Mouse (Mus musculus) embryonic facial prominence, embryonic 13.5 days (tissue): Measurements from ENCODE around the gene Krtap4-9. TPM values are rescaled to one million over a fixed set of nuclear protein-coding genes. Genes with fewer than 3 reads are reported as not detected.
"Not testable (repeated sequence)": the region's sequence is repeated elsewhere in the genome, so short reads cannot be mapped to it uniquely, and the experiment has no call there.

Source experiments
- ATAC-seq: fragments of 200-750 bp; cut with Nextera tagmentation; 2 replicates; pipeline ENCODE4 v1.8.0; 2017; ENCODE audit warnings: low read depth; ENCODE audit not compliant: insufficient number of reproducible peaks, insufficient read depth, low FRiP score, low TSS enrichment
- H3K27ac ChIP-seq: fragments of 300-500 bp; sonication (generic); 2 replicates; pipeline ENCODE4 v1.5.1; 2015; ENCODE audit warnings: moderate library complexity, mild to moderate bottlenecking, inconsistent platforms
- H3K27me3 ChIP-seq: fragments of 300-500 bp; sonication (generic); 2 replicates; pipeline ENCODE4 v1.6.1; 2015; ENCODE audit warnings: mild to moderate bottlenecking, inconsistent platforms
- H3K36me3 ChIP-seq: fragments of 300-500 bp; sonication (generic); 2 replicates; pipeline ENCODE4 v1.6.1; 2015; ENCODE audit warnings: mild to moderate bottlenecking, inconsistent platforms
- H3K4me1 ChIP-seq: fragments of 300-500 bp; sonication (generic); 2 replicates; pipeline ENCODE4 v1.6.1; 2015; ENCODE audit warnings: inconsistent platforms
- H3K4me2 ChIP-seq: fragments of 300-500 bp; sonication (generic); 2 replicates; pipeline ENCODE4 v1.6.1; 2015; ENCODE audit warnings: moderate library complexity, mild to moderate bottlenecking, inconsistent platforms
- H3K4me3 ChIP-seq: fragments of 300-500 bp; sonication (generic); 2 replicates; pipeline ENCODE4 v1.5.1; 2015; ENCODE audit warnings: mild to moderate bottlenecking, inconsistent platforms
- H3K9ac ChIP-seq: fragments of 300-500 bp; sonication (generic); 2 replicates; pipeline ENCODE4 v1.6.1; 2015; ENCODE audit warnings: mild to moderate bottlenecking, inconsistent platforms
- H3K9me3 ChIP-seq: fragments of 300-500 bp; sonication (generic); 2 replicates; pipeline ENCODE4 v1.6.1; 2016; ENCODE audit warnings: inconsistent platforms
- WGBS: fragments of 180-500 bp; shearing (Covaris S2); methylation state at CpG from one replicate; pipeline ENCODE4 v1.1.7; 2015; ENCODE audit warnings: mixed read lengths; 5-methylcytosine and 5-hydroxymethylcytosine counted together
- polyA plus RNA-seq: library from polyadenylated mRNA; unstranded; fragments of >200 nt; fragmentation: Nextera tagmentation; extraction: Ambion mirVana; gene quantifications from 2 replicates; pipeline ENCODE4 v1.2.1, GENCODE M21; 2015

The Krtap4-9 gene
- not detected in 2 replicates for polyA plus RNA-seq

GRCm38 (mm10) chr11:99784900-99785299, at the start of gene Krtap4-9:
TSS of gene Krtap4-9 (plus strand) at chr11:99785200.
- H3K27ac ChIP-seq, ATAC-seq, H3K4me3 ChIP-seq, H3K9ac ChIP-seq, H3K36me3 ChIP-seq, H3K9me3 ChIP-seq, H3K4me2 ChIP-seq, H3K4me1 ChIP-seq, H3K27me3 ChIP-seq: not testable (repeated sequence)

DNA sequence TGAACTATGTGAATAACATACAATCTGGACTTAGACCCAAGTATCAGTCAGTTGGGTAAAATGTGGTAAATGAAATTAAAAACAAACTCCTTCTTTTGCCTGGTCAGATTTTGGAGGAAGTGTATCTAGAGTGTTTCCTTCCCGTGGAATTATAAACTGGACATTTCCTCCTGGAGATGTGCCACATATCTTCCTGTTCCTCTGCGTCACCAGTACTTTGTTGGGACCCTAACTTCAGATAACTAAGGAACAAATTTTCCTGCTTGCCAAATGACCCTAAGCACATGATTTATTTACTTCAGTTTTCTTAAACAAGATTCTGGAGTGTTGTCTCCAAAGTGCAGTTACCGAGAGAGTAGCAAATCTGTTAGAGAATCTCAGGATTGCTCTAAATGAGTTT, 41.0 kb upstream of the Krtap4-9 start:
- Histone ChIP-seq H3K9me3 (no peaks in the 10 kb centered on the region), H3K9ac (no peak overlapping the region), H3K4me2 (no peak overlapping the region), H3K27ac (no peak overlapping the region), H3K4me3 (no peak overlapping the region), H3K27me3 (no peaks in the 10 kb centered on the region), H3K36me3 (no peaks in the 10 kb centered on the region), H3K4me1 (no peaks in the 10 kb centered on the region)
- WGBS = 90% methylated on average over 3 of the region's 3 CpGs
- ATAC-seq = no peak

DNA sequence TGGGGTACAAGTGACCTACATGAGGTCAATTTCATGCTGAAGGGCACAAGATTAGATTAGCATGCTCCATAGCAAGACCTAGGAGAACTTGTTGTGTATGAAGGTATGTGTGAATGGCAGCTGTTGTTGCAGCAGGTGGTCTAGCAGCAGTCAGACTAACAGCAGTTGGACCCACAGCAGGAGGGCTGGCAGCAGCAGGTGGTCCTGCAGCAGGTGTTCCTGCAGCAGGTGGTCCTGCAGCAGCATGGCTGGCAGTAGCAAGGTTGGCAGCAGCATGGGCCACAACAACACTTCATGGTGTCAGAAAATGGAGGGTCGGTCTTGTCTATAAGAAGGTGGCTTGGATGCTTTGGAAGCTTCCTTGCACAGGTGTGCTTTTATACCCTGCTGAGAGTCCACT, 26.1 kb upstream of the Krtap4-9 start:
- H3K36me3 ChIP-seq = no peaks in the 10 kb centered on the region
- H3K27ac ChIP-seq = no peak overlapping the region
- H3K4me2 ChIP-seq = no peak overlapping the region
- no peaks in the 10 kb centered on the region for H3K27me3 ChIP-seq
- 93% methylated on average over 1 of the region's 1 CpGs for WGBS
- H3K4me1 ChIP-seq = no peaks in the 10 kb centered on the region
- H3K4me3 ChIP-seq = no peak overlapping the region
- H3K9ac ChIP-seq = no peak overlapping the region
- no peak for ATAC-seq
- no peaks in the 10 kb centered on the region for H3K9me3 ChIP-seq

DNA sequence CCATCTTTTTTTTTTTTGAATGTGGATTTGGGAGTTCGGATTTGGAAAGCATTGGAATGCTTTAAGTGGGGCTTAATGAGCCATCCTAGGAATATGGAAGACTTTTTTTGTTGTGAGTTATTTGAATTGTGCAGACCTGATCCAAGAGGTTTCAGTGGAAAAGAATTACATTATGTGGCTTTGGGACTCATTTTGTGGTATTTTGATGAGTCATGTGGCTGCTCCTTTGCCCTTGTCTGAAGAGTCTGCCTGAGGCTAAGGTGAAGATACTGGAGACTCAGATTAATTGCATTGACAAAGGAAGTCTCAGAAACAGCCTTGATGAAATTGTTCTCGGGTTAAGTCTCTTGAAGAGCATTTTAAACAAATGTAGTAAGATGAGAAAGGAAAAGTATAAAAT, 16.6 kb upstream of the Krtap4-9 start:
- H3K9ac ChIP-seq = no peak overlapping the region
- no peak for ATAC-seq
- H3K4me1 ChIP-seq = no peaks in the 10 kb centered on the region
- WGBS = 51% methylated on average over 2 of the region's 2 CpGs
- no peak overlapping the region for H3K4me3 ChIP-seq
- no peaks in the 10 kb centered on the region for H3K27me3 ChIP-seq
- H3K27ac ChIP-seq = no peak overlapping the region
- H3K4me2 ChIP-seq = no peak overlapping the region
- H3K36me3 ChIP-seq = no peaks in the 10 kb centered on the region
- H3K9me3 ChIP-seq = no peaks in the 10 kb centered on the region

- H3K9me3 ChIP-seq, ATAC-seq, H3K4me3 ChIP-seq, H3K9ac ChIP-seq, H3K4me1 ChIP-seq, H3K36me3 ChIP-seq, H3K27me3 ChIP-seq, H3K4me2 ChIP-seq, H3K27ac ChIP-seq: not testable (repeated sequence)
These were observed 12.2 kb upstream of the Krtap4-9 start, which contains the start of gene Gm11595 for GRCm38 (mm10) chr11:99772813-99773212. TSS of gene Gm11595 (minus strand) at chr11:99772913.

GRCm38 (mm10) chr11:99778401-99778800, 6.6 kb upstream of the Krtap4-9 start:
- Histone ChIP-seq H3K4me2 (no peak overlapping the region), H3K27ac (no peak overlapping the region), H3K36me3 (no peaks in the 10 kb centered on the region), H3K9me3 (no peaks in the 10 kb centered on the region), H3K27me3 (no peaks in the 10 kb centered on the region), H3K4me1 (no peaks in the 10 kb centered on the region), H3K4me3 (no peak overlapping the region), H3K9ac (no peak overlapping the region)
- WGBS = 59% methylated on average over 7 of the region's 7 CpGs
- no peak for ATAC-seq

DNA sequence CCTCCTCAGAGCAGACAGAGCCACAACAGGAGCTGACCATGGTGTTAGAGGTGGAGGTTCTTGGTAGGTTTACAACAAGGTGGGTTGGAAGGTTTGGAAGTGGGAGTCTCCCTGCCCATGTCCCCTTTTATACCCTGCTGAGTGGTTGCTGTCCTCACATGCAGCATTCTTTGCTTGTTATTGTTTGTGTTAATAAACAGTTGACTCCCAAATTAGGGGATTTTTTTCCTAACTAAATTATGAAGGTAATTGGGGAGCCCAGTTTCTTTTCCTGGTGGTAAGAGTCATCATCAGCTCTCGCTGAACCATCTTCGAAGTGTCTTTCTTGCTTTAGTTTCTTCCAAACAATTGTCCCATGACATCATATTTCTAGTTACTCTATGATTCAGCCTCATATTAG, 4.4 kb upstream of the Krtap4-9 start, which contains the start of gene Krtap4-8:
TSS of gene Krtap4-8 (minus strand) at position 101 of the 400 bp plus-strand sequence.
- no peak for ATAC-seq
- no peak within 1 kb of the TSS for H3K27ac ChIP-seq
- WGBS = 97% methylated on average over 2 of the region's 2 CpGs

DNA sequence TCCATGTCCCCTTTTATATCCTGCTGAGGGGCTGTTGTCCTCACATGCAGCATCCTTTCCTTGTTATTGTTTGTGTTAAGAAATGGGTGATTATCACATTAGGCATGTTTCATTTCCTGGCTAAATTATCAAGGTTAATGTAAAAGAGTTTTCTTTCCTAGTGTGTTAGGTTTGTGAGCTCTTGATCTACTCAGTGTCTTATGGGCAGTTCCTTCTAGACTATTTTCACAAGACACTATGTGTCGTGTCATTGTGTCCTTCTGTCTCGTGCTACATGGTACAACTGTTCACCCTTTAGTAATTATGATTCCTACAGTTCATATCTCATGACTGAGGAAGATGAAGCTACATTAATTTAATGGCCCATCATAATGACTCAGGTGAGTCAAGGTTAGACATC, 8.4 kb downstream of the Krtap4-9 start, which contains the start of gene Gm11596:
TSS of gene Gm11596 (minus strand) at position 101 of the 400 bp plus-strand sequence.
- H3K4me3 ChIP-seq = no peak within 1 kb of the TSS
- 70% methylated on average over 2 of the region's 2 CpGs for WGBS
- H3K4me1 ChIP-seq = no peaks in the 10 kb centered on the region

More for the DNA sequence above, 4.4 kb upstream of the Krtap4-9 start, which contains the start of gene Krtap4-8:
- Histone ChIP-seq H3K4me1 (no peaks in the 10 kb centered on the region), H3K27me3 (no peaks in the 10 kb centered on the region), H3K9me3 (no peaks in the 10 kb centered on the region), H3K4me2 (no peak within 1 kb of the TSS), H3K36me3 (no peaks in the 10 kb centered on the region), H3K4me3 (no peak within 1 kb of the TSS), H3K9ac (no peak within 1 kb of the TSS)

GRCm38 (mm10) chr11:99798832-99799231, 13.8 kb downstream of the Krtap4-9 start, which contains the start of gene Gm11569:
TSS of gene Gm11569 (minus strand) at chr11:99798932.
- not testable (repeated sequence) for H3K9me3 ChIP-seq, ATAC-seq, H3K27ac ChIP-seq, H3K4me3 ChIP-seq, H3K9ac ChIP-seq, H3K36me3 ChIP-seq, H3K4me2 ChIP-seq, H3K27me3 ChIP-seq, H3K4me1 ChIP-seq
- WGBS = no CpG with 5 or more reads among the region's 1 CpGs

More for the DNA sequence above, 8.4 kb downstream of the Krtap4-9 start, which contains the start of gene Gm11596:
- Histone ChIP-seq H3K27me3 (no peaks in the 10 kb centered on the region), H3K4me2 (no peak within 1 kb of the TSS), H3K36me3 (no peaks in the 10 kb centered on the region), H3K9ac (no peak within 1 kb of the TSS), H3K9me3 (no peaks in the 10 kb centered on the region), H3K27ac (no peak within 1 kb of the TSS)
- ATAC-seq = no peak

GRCm38 (mm10) chr11:99804346-99804745, 19.3 kb downstream of the Krtap4-9 start, which contains the start of gene Gm11554:
TSS of gene Gm11554 (minus strand) at chr11:99804446.
- H3K36me3 ChIP-seq, H3K9me3 ChIP-seq, H3K4me1 ChIP-seq, H3K4me3 ChIP-seq, H3K9ac ChIP-seq, H3K27me3 ChIP-seq, H3K27ac ChIP-seq, ATAC-seq, H3K4me2 ChIP-seq: not testable (repeated sequence)
- no CpG with 5 or more reads among the region's 1 CpGs for WGBS

DNA sequence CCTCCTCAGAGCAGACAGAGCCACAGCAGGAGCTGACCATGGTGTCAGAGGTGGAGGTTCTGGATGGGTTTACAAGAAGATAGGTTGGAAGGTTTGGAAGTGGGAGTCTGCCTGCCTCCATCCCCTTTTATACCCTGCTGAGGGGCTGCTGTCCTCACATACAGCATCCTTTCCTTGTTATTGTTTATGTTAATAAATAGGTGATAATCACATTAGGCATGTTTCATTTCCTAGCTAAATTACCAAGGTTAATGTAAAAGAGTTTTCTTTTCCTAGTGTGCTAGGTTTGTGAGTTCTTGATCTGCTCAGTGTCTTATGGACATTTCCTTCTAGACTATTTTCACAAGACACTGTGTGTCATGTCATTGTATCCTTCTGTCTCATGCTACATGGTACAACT, 24.8 kb downstream of the Krtap4-9 start, which contains the start of gene Krtap4-13:
TSS of gene Krtap4-13 (minus strand) at position 101 of the 400 bp plus-strand sequence.
- not testable (repeated sequence) for H3K9ac ChIP-seq, H3K27me3 ChIP-seq, H3K9me3 ChIP-seq, H3K4me3 ChIP-seq, H3K4me2 ChIP-seq, H3K27ac ChIP-seq, H3K4me1 ChIP-seq, ATAC-seq, H3K36me3 ChIP-seq

DNA sequence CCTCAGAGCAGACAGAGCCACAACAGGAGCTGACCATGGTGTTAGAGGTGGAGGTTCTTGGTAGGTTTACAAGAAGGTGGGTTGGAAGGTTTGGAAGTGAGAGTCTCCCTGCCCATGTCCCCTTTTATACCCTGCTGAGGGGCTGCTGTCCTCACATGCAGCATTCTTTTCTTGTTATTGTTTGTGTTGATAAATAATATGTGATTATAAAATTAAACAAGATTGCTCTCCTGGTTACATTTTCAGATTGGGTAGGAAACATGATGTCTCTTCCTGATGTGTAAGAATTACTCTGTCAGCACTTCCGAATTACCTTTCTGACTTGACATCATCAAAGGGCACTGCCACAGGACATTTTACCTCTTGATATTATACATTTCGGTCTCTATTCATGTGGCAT, 30.6 kb downstream of the Krtap4-9 start, which contains the start of gene Gm11564:
TSS of gene Gm11564 (minus strand) at position 101 of the 400 bp plus-strand sequence.
- not testable (repeated sequence) for H3K27ac ChIP-seq, H3K9ac ChIP-seq, ATAC-seq, H3K4me3 ChIP-seq, H3K27me3 ChIP-seq, H3K36me3 ChIP-seq, H3K4me1 ChIP-seq, H3K4me2 ChIP-seq, H3K9me3 ChIP-seq
- 73% methylated on average over 2 of the region's 2 CpGs for WGBS
